ENCODE assay signal across 13 mouse cellular contexts in the genomic region with DNA sequence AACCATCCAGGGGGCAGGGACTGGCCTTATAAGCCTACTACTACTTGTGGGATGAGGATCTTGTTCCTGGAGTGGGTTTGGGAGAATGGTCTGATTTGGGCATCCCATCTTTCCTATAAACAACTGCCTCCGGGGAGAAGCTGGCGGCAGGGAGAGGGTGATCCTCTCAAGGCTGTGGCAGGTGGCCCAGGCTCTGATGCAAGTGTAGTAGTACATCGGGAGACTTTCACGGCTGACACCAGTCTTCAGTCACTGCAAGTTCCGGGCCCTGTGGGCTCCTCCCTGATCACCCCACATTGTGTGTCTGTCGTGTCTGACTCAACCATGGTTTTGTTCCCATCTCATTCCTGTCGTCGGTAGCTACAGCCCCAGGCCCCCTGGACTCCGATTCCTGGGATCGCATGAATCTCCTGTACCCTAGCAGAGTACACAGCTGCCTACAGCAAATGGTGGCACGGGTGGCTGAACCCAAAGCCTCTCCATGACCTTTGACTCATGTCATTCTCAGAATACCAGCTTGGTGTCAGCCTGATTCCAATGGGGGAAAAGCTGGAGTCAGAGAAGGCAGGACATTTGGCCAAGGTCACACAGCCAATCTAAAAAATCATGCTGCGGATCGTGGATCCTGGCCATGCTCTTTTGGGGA. TPM values are rescaled to one million over a fixed set of nuclear protein-coding genes. Genes with fewer than 3 reads are reported as not detected.
A peak's percentile ranks its signal among the peaks of the same experiment; 100 is the strongest.
DNase-seq lines count a peak whose midpoint lies in the region; ATAC-seq and TF ChIP-seq lines count a peak whose summit lies in the region.
"Had no signal": no experiment of that assay in that cellular context is flagged by ENCODE, and none has a peak within 500 bp of the region (broad histone marks: within the 10 kb centered on the region; RNA-seq: fewer than 3 reads in every experiment).

No protein-coding gene starts in this region.

- no peak for TF ChIP-seq CTCF in liver, adult 2 months (IDR thresholded peaks at IDR 0.05; ENCODE audit: low read depth, low read length)
- no peak for TF ChIP-seq CTCF in heart, postnatal 0 days (IDR thresholded peaks at IDR 0.05; ENCODE audit: low read depth)
- no peak for TF ChIP-seq CTCF in small intestine, adult 2 months (IDR thresholded peaks at IDR 0.05; ENCODE audit: extremely low read depth, insufficient read length, insufficient replicate concordance, low read depth, low read length)

- peaks cover 91% of the 10 kb centered on the region for H3K4me1 ChIP-seq in heart, embryonic 11.5 days (ENCODE audit: control insufficient read depth, insufficient read depth, low read length)
- H3K4me1 ChIP-seq in liver, adult 2 months (ENCODE audit: control insufficient read depth, insufficient read depth, low read length): peaks cover 58% of the 10 kb centered on the region
- H3K4me1 ChIP-seq in heart, postnatal 0 days (ENCODE audit: control insufficient read depth, insufficient read depth): peaks cover 68% of the 10 kb centered on the region
- H3K4me1 ChIP-seq in small intestine, adult 2 months (ENCODE audit: control insufficient read depth, insufficient read depth, insufficient read length, low read length): peaks cover 44% of the 10 kb centered on the region

- WGBS in heart, embryonic 11.5 days (ENCODE audit: insufficient replicate concordance): 66% methylated on average over 13 of the region's 13 CpGs
- WGBS in liver, adult 2 months: 29% methylated on average over 13 of the region's 13 CpGs
- 50% methylated on average over 13 of the region's 13 CpGs for WGBS in heart, postnatal 0 days
- WGBS in small intestine, adult 2 months: 70% methylated on average over 13 of the region's 13 CpGs

- no peak for ATAC-seq in heart, embryonic 11.5 days (replicated peaks; ENCODE audit: insufficient number of reproducible peaks, low FRiP score, low TSS enrichment)
- no peak for ATAC-seq in heart, postnatal 0 days (ENCODE audit: insufficient read depth, low read depth)
- ATAC-seq: Patski had no signal

- H3K36me3 ChIP-seq in heart, embryonic 11.5 days (ENCODE audit: control insufficient read depth, insufficient read depth, low read length): peaks cover 10% of the 10 kb centered on the region
- 0 out of 2 replicates have a peak, but pooled peaks cover under 1% of the 10 kb centered on the region for H3K36me3 ChIP-seq in liver, adult 2 months (ENCODE audit: control insufficient read depth, insufficient read depth, low read length)
- H3K36me3 ChIP-seq in heart, postnatal 0 days (replicated peaks; ENCODE audit: control insufficient read depth, insufficient read depth, low read length): peaks cover 18% of the 10 kb centered on the region
- peaks cover 18% of the 10 kb centered on the region for H3K36me3 ChIP-seq in small intestine, adult 2 months (ENCODE audit: control insufficient read depth, insufficient read depth, low read length)

- no peaks in the 10 kb centered on the region for H3K27me3 ChIP-seq in heart, embryonic 11.5 days (ENCODE audit: control insufficient read depth, insufficient read depth, low read length)
- no peaks in the 10 kb centered on the region for H3K27me3 ChIP-seq in liver, adult 2 months (ENCODE audit: control insufficient read depth, insufficient read depth, low read length)
- H3K27me3 ChIP-seq in heart, postnatal 0 days (ENCODE audit: control insufficient read depth, insufficient read depth, low read length): no peaks in the 10 kb centered on the region
- no peaks in the 10 kb centered on the region for H3K27me3 ChIP-seq in small intestine, adult 2 months (ENCODE audit: control insufficient read depth, insufficient read depth, low read length)
- H3K27me3 ChIP-seq: CH12.LX, Patski had no signal

- H3K4me3 ChIP-seq in heart, embryonic 11.5 days (ENCODE audit: low read depth, low read length): no peak overlapping the region
- no peak overlapping the region for H3K4me3 ChIP-seq in liver, adult 2 months (ENCODE audit: insufficient read depth, low read depth, low read length)
- no peak overlapping the region for H3K4me3 ChIP-seq in heart, postnatal 0 days (ENCODE audit: low read depth, low read length)
- no peak overlapping the region for H3K4me3 ChIP-seq in small intestine, adult 2 months (ENCODE audit: low read depth, low read length)

- TF ChIP-seq POLR2A in liver, adult 2 months (IDR thresholded peaks at IDR 0.05; ENCODE audit: extremely low read depth, insufficient read depth, low read length): no peak
- no peak for TF ChIP-seq POLR2A in small intestine, adult 2 months (IDR thresholded peaks at IDR 0.05; ENCODE audit: low read depth, low read length)

- 0 out of 2 replicates have a peak overlapping the region, but pooled peaks have one; percentile 15 for H3K4me2 ChIP-seq in heart, embryonic 11.5 days
- H3K4me2 ChIP-seq in heart, postnatal 0 days (ENCODE audit: low read depth, low read length): no peak overlapping the region

- no peaks in the 10 kb centered on the region for H3K9me3 ChIP-seq in heart, embryonic 11.5 days (replicated peaks; ENCODE audit: control insufficient read depth, low read length)
- H3K9me3 ChIP-seq in heart, postnatal 0 days (replicated peaks; ENCODE audit: control insufficient read depth, low read length): no peaks in the 10 kb centered on the region

- TF ChIP-seq EP300 in heart, postnatal 0 days (IDR thresholded peaks at IDR 0.05; ENCODE audit: low read depth): no peak

- peak overlapping the region; percentile 87 for H3K27ac ChIP-seq in heart, embryonic 11.5 days (ENCODE audit: low read depth, low read length)
- peak overlapping the region; percentile 86 for H3K27ac ChIP-seq in liver, adult 2 months (replicated peaks; ENCODE audit: insufficient read depth, low read depth, low read length)
- H3K27ac ChIP-seq in heart, postnatal 0 days (ENCODE audit: low read depth): peak overlapping the region; percentile 74
- H3K27ac ChIP-seq in small intestine, adult 2 months (ENCODE audit: insufficient read depth, low read depth, low read length): peak overlapping the region; percentile 60
- H3K27ac ChIP-seq: liver, embryonic 14.5 days; stomach, postnatal 0 days had no signal

- DNase-seq in heart, adult 18-20 months: no peak
- no peak for DNase-seq in liver, adult 2 months (ENCODE audit: extremely low read depth, low read depth, low spot score)
- DNase-seq in liver: no peak
- no peak for DNase-seq in heart, postnatal 0 days (ENCODE audit: low spot score)
- DNase-seq in ovary, postnatal 36 days (ENCODE audit: low spot score): no peak
- DNase-seq: cerebellum, adult 9-10 months; right cerebral cortex, postnatal 4 days had no signal

- peaks cover 32% of the 10 kb centered on the region; the same call in 1 of the 2 replicates for H3K79me2 ChIP-seq in liver, adult 2 months (ENCODE audit: control insufficient read depth, insufficient read depth, low read length)

- no peak overlapping the region for H3K9ac ChIP-seq in heart, embryonic 11.5 days (ENCODE audit: low read depth, low read length)
- H3K9ac ChIP-seq in liver, adult 2 months (ENCODE audit: low read depth, low read length): peak overlapping the region; percentile 15; the same call in 1 of the 2 replicates
- no peak overlapping the region; the same call in 1 of the 2 replicates for H3K9ac ChIP-seq in heart, postnatal 0 days (replicated peaks; ENCODE audit: low read depth, low read length)
- H3K9ac ChIP-seq: liver, embryonic 14.5 days had no signal

RNA-seq across cellular contexts. Expression of a gene that starts 49.2 kb away (rescaled TPM):
- 34.9 and 36.2 TPM in 2 replicates for polyA plus RNA-seq in heart, embryonic 11.5 days (2014; fragmentation: Nextera tagmentation; extraction: Ambion mirVana)
- 10 to 100 TPM; 32.5 to 38.5 TPM for total RNA-seq in heart, adult 18-20 months (2021)
- total RNA-seq in liver, adult 2 months (2014; rRNA removed): 5.3 and 10.1 TPM in 2 replicates
- polyA plus RNA-seq in liver, adult 2 months (2012; rRNA removed): 10.2 and 11.0 TPM in 2 replicates
- total RNA-seq in heart, postnatal 0 days (2014; rRNA removed; ENCODE audit: low replicate concordance): 41.0 and 47.8 TPM in 2 replicates
- polyA plus RNA-seq in heart, postnatal 0 days (2015; fragmentation: Nextera tagmentation; extraction: Ambion mirVana): 12.4 and 13.8 TPM in 2 replicates
- polyA plus RNA-seq in small intestine, adult 2 months (2012; rRNA removed): 35.0 and 91.5 TPM in 2 replicates
